Mouse (Mus musculus): ENCODE results near the gene Ube2o.

DNA sequence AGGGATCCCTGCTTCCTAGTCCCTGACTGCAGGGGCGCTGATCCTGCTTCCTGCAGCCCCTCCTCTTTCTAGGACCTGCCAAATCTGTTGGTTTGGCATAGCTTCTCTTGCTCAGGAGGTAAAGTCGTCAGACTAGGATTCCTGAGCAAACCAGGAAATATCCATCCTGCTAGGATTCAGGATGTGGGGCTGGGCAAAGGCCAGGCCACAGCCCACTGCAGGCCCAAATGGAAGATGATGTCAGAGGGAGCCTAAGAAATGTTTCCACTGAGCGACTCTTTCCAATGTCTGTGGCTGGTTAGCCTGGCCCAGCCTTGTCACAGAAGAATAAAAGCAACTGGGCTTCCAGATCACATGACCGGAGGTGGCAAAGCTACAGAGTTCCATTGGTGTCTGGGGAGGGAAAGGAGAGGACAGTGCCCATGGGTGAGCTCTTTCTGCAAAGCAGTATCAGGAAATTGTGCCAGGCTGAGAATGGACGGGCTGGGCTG is 57.5 kb downstream of the Ube2o start:
- TF ChIP-seq CTCF (IDR thresholded peaks at IDR 0.05; ENCODE audit: extremely low read depth, insufficient read length, insufficient replicate concordance, low read depth, low read length) (no peak), POLR2A (IDR thresholded peaks at IDR 0.05; ENCODE audit: low read depth, low read length) (no peak)

Measured in small intestine, adult 2 months (tissue).